Mouse (Mus musculus): ENCODE results near the gene Zfp800.

- TF ChIP-seq CTCF (IDR thresholded peaks at IDR 0.05) (peak; percentile 21), EP300 (IDR thresholded peaks at IDR 0.05) (no peak)
These were observed 2.0 kb upstream of the Zfp800 start for GRCm38 (mm10) chr6:28399791-28400190.

Data from lung, postnatal 0 days (tissue).